Mouse (Mus musculus) ovary, adult 18-20 months (tissue): ENCODE data around the gene Nrxn3.

ENCODE experiments used
- DNase-seq: peaks from one replicate; pipeline ENCODE4 v3.0.0; 2022; ENCODE audit warnings: low spot score, mixed read lengths

Gene Nrxn3

DNA sequence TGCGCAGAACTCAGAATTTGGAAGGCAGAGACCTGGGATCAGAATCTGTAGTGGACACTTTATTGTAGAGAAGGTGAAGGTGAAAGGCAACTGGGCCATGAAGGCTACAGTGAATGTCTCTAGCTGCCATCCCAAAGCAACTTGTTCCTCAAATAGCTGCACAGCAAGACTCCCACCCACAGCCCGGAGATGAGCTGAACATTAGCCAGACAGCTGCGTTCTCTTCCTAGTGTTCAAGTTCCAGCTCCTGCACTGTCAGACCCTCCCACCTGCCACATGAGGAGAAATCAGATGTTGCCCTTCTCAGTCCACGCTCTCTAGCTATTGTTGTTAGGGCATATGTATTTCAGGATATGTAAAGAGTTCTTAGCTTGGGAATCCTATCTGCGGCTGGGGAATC is 94.2 kb downstream of the Nrxn3 start:
- no peak for DNase-seq

DNA sequence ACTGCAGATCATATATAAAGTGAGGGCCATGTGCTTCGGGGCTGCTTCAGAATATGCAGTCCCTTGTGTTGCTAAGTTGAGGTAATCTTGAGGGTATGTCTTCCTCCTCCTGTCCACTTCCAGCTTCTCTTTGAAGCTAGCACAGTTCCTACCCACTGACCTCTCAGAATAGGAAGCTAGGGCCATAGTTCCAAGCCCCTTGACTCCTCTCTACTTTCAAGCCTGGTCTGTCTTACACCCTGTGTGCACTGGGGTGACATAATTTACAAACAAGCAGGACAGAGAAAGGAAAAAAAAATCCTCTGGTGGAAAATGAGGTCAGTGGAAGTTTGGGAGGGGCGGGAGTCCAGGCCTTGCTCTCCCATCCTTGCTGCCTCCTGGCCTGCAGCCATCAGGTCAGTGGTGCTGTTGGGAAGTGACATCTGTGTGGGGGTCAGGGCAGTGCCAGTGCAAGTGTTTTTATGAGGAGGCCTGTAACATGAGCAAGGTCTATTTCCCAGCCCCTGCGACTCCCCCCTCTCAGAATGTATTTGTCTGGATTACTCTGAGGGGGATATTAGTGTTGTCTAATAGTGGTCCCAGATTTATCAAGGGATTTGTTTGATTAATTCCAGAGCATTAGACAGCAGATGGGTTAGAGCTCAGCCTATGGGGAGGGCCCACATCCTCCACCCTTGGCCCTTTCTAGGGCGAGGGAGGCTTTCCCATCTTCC is 96.1 kb downstream of the Nrxn3 start:
- no peak for DNase-seq

DNA sequence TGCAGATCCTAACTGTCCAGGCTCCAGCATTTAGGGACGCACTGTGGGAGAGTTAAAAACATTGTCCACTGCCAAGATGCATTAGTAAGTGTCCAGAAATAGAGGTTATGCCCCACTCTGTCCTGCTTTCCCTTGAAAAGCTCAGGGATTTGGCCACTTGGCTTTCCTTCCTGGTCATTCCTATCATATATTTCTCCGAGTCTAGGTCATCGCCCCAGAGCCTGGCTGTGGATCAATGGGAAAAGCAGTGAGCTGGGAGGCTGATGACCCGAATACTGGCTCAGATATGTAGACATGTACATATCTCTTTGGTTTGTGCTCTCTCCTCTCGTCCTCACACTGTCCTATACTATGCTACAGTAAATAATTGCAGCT is 96.6 kb downstream of the Nrxn3 start:
- DNase-seq, result no peak

DNA sequence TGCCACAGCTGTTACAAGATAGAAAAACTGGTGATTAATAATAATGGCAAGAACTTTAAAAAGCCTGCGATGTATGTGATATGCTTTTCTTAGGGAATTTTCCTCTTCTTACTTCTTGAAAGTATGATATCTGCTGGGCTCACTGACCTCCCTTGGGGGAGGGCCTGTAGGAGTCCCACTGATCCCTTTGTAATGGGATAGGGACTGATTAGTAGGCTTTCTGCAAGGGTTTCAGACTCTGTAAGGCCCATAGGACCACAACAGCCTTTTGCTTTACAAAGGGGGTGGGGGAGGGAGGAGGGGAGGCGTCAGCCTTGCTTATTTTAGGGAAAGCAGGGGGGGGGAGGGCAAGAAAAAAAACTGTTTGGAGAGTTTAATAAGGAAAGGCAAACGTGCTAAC is 97.5 kb downstream of the Nrxn3 start:
- DNase-seq, result no peak

DNA sequence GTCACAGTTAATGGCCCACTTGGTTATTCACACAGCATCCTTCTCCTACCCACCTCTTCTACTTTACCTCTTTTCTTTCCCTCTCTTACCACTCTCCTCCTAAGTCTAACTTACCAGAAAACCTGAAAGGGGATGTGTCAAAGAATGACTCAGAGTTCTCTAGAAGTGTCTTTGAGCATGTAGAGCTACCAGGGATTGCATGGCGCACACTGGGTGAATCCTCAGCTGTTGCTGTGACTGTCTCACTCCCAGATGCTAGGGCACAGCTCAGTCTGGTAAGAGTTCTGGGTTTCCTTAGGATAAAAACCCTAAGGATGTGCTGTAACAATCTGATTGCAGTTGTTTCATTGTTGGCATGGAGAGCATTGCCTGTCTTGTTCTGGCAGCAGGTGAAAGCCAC is 108.2 kb downstream of the Nrxn3 start:
- DNase-seq, result no peak

DNA sequence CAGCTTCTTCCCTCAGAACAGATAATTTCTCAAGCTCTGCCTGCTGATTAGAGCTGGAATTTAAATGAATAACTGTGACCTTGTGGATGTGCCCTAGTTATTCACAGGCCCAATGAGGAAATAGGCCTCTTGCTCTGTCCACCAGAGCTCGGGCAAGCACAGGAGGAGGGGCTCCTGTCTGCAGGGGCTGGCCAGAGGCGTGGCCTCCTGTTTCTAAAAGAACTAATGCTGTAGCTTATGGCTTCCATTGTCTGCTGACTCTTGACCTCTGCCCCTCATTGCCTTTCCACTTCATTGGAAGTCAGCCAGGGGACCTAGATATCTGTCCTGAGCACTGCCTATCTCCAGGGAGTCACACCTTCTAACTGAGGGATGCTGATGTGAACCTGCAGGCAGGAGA is 113.1 kb downstream of the Nrxn3 start:
- DNase-seq, result no peak

DNA sequence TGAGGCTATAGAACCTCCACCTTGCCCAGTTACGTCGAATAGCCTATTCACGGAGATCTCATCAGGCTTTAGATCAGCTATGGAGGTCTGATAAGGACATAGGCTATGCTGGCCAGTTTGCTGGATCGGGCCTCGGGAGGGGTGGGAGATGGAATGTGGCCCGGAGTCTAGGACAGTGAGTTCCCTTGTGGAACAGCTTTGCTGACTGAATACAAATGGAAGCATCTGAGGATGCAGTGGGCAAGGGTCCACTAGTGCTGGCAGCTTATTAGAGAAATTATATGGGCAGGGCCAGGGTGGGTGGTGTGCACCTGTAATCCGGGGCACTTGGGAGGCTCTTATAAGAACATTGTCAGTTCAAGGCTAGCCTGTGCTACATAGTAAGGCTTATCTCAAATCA is 117.0 kb downstream of the Nrxn3 start:
- no peak for DNase-seq

DNA sequence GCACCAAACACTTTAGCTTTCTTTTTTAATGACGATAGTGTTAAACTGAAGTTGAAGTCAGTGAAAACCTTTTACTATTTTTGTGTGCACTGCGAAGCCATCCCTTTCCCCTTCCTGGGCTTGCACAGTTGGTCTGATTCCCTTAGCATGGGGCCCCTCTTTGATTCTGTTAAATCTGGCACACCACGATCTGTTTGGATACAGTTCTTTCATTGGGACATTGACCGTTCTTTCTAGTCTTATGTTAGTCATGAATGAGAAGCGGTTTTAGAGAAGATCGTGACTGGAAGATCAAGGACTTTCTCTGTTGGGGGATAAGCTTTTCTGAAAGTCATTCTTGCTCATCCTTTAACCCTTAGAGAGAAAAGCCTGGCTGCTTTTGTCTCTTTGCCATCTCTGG is 118.7 kb downstream of the Nrxn3 start:
- DNase-seq, result no peak

DNA sequence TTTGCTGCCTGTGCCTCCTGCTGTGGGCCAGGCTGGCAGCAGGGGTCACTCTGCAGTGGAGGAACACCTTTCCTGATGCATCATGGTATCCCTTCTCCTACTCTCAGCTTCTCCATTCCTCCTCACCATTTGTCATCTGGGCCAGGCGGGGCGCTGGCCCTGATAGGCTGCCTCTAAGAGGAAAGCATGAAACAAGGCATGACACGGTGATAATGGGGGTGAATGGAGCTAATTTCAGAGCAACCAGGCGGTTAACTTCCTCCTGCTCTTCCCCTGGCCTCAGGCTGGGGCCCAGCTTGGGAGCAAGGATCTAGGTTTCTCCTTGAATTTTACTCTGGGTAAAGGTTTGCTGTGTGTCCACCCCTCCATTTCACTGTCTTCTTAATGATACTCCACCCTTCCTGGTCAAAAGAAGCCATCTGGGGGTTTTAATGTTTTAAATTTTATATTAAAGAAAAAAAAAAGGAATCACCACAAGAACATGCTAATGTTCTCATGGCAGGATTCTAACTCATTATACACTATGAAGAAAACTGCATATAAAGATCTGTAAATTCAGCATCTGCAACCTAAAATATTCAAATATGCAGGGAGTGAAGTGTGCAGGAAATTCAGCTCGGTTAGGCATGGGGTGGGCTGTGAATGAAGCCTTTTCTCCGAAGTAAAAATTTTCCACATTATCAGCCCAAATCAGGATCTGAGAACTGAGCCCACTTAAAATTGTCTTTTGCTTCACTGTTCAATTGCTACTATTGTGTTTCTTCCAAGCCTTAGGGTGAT is 127.9 kb downstream of the Nrxn3 start:
- DNase-seq, result no peak

DNA sequence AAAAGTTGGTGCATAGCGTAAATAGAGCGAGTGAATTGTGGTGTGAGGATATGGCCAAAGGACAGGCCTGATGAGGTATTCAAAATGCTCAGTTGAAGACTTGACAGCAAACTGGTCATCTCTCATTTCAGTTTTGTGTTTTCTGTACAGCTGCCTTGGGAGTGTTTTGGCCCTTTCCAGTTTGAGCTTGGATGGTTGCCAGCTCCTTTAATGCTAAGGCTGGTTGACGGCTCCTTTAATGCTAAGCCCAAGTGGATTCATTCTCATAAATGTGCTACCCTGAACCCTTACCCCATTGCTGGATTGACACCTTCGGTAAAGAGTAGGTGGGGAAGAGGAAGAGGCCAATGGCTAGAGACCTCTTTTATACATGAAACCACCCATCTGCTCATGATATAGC is 131.4 kb downstream of the Nrxn3 start:
- no peak for DNase-seq

DNA sequence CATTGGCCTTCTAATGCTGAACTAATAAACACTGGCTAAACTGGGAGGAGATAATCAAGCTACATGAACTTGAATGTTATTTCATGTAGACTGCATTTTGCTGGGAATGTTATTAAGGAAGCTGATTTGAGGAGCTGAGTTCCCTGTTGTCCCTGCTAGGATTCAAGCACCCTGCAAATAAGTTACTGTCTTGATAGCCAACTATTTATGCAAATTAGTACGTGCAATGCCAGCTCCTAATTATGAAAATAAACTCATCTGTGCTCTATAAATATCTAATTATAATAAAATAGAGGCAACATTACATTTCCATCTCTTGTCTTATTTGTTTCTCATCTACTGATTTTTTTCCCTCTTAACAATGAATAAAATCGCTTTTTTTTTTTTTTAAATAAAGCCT is 135.0 kb downstream of the Nrxn3 start:
- no peak for DNase-seq

DNA sequence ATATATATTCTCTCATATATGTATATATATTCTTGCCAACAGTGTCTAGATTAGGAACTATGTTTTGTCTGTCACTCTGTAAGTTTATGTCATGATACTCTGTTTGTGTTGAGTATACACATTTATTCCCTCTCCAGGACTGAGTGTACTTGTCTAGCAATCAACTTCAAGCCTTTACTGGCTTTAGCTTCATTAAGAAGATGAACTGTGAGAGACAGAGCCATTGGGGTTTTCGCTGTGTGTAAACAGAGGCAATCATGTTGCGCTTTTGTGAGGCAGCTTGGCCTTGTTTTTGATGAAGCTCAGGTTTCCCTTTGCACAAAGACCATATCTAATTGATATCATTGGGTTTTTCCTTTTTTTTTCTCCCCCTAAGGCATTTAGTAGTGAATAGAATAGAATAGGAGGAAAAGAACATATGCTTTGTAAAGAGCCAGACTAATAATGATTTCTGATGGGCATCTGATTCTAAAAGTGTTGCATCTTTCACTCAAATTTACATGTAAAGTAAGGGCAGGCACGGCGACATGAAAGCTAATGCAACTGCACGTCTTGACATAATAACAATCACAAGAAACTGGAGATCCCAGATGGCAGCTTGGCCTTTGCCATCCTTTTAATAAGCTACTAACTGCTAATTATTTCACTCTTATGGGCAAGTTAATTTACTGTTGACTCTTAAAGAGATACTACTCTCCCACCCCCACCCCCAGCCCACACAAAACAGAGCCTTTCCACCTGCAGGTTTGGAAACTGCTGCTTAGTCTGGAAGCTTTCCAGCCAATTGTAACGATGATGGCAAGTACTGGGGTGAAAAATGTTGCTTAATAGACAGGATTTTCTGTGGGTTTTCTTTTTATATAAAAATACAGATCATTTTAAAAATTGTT is 137.0 kb downstream of the Nrxn3 start:
- no peak for DNase-seq

DNA sequence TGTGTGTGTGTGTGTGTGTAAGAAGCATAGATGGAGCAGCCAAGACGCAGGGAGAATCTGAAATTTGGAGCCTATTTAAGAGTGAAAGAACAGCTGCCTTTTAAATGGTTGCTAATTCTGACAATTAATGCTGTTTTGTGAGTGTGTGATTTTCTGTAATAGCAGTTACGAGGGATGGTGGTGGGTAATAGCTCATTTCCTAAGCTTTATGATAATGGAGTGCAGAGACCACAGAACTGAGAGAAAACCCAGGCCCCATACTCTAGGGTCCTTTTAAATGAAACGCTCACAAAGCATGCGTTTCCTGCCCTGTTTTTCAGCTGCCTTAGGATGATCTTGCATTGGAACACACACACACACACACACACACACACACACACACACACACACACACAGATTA is 137.7 kb downstream of the Nrxn3 start:
- no peak for DNase-seq

DNA sequence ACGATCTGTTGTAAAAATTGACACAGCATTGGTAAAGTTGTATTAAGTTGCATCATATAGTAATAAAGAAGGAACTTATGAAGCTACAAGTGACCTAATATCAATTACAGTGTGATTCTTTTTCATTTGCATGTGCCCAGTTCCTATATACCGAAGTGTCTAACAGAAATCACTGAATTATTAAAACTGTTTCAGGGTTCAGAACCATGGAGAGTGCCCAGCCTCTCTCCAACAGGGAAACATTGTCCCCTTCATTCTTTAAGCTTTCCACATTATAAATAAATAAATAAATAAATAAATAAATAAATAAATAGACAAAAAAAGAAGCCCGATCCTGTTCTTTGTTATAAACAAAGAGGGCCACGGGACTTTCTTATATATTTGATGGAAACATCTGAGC is 140.4 kb downstream of the Nrxn3 start:
- DNase-seq, result no peak

DNA sequence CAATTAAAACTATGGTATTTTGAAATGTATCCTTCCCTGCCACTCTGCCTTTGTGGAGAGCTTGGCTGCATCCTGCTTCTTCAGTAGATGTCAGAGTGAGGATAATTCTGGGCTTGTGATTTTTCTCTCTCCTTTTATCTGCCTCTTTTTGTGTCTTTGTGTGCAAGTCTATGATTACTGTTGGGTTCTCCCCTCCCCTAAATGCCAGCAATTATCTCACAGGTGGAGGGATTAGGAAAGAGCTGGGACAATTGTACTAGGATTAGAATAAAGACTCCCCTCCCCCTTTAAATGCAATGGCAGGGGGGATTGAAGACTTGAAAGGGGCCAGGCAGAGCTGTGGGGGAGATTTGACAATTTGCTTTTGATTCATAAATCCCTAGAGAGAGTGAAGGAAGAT is 145.6 kb downstream of the Nrxn3 start:
- no peak for DNase-seq

DNA sequence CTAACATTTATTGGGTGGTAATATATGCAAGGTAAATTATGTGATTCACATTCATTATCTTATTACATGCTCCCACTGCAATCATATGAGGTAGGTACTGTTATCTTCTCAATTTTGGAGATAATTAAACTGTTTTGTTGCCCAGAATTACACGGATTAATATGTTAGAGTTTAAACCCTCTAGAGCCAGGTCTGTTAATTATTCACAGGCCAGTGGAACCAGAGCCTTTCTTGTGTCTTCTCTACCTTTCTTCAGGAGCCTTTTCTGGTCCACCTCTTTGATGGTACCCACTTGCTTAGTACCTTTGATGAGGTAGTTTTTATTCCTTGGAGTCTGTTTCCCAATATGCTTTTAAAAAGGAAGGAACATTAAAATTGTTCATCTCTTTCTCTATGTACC is 174.7 kb downstream of the Nrxn3 start:
- no peak for DNase-seq

DNA sequence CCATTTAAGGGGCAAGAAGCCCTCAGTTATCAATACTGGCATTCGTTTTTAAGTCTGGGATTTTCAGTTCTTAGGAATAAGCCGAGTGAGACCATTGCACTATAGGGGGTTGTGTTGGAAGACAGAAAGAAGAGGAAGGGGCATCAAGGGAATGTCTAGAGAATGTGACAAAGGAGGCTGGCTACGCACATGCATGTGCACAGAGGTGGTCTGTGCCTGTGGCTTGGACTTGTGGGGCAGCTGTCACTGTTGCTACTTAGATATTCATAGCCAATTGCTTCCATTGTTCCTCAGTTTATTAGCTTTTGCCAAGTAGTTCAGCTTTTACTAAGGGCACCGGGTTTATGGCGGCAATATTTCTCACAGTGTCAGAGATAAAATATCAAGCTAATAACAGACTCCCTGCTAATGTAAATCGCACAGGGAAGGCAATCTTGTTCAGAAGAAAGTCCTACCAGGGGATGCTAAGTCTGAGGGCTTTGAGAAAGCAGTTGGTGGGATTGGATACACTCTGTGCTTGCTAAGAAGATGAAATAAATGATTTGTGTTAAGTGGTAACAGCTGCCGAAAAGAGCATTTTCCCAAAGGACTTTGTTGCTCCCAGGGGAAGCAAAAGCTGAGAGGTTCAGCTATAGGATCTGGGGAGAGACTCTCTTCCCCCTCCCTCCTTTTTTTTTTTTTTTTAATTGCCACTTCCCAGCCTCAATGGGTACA is 177.5 kb downstream of the Nrxn3 start:
- no peak for DNase-seq

DNA sequence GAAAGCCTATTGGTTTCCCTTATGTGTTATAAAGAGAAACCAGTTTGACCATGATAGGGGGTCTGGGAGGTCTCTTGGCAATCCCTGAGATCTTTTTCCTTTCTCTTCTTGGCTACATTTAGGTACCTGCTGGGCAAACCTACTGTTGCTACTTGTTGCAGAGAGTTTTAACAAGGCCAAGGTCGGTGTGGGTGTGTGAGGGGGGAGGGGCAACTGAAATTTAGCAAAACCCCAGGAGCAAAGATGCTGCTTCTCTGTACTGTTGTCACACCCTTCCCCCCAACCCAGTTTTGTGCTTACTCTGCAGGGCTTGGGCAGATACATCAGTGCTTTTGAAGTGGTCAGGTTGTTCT is 178.0 kb downstream of the Nrxn3 start:
- no peak for DNase-seq

DNA sequence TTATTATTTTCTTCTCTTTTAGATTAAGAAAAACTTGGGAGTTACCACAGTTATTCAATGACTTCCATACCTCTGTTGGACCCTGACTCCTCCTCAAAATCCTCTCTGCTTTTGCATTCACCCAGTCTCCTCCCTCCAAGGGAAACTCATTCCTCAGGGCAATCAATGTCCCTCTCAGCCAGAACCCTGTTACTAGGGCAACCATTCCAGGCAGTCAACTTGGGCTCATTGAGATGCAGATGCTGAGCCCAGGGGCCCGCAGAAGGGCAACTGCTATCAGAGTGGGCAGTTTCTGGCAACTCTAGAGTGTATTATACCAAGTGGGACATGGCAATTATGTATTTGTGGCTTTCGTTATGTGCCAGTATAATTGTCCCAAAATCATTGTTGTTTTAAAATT is 188.1 kb downstream of the Nrxn3 start:
- DNase-seq, result no peak

DNA sequence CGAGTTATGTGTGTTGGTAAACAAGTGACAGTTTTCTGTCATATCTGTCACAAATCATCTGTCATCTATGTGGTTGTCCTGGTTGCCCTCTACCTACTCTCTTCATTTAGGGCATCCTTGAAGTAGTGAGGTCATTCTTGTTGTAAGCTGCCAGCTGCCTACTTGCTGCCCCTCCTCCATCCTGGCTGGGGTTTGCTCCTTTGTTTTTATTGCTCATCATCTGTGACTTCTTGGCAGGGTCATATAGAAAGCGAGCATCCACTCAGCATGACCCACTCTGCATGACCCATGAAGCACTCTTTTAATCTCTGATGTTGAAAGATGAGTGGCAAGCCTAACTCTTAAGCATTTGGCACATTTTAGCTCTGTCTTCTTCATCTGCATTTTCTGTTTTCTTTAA is 194.1 kb downstream of the Nrxn3 start:
- DNase-seq, result no peak

DNA sequence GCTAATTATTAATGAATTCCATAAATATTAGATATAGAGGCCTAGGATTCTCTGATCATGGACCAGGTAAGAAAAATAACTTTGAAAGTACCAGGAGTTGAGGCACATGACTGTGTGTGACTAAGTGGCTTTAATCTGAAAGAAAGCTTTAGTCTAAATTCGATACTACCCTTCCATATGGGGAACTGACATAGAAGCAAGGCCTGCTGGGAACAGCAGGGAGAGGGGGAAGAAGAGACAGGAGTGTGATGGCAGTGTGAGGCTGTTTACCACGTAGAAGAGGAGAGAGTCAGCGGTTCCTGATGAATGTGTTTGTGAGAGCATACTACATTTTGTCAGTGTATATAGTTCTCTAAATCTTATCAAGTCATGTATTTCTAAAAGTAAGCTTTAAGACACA is 202.2 kb downstream of the Nrxn3 start:
- no peak for DNase-seq

DNA sequence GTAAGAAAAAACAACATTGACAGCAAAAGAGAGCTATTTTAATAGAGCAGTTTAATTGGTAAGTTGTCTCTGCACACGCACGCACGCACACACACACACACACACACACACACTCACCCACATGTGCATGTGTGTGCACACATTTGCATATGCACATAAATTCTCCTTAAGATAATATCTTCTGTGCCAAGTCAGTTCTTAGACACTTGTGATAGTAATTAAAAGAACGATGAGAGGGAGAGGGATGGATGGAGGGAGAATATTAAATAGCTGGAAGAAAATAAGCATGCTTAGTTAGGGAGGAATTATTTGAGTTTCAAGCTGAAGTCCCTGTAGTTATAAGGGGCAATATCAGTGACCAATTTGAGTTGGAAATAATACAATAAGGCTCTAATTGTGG is 203.6 kb downstream of the Nrxn3 start:
- DNase-seq, result no peak
